Mouse (Mus musculus) myocyte (in vitro differentiated cells): ENCODE data around the gene 1700057G04Rik. TPM values are rescaled to one million over a fixed set of nuclear protein-coding genes. Genes with fewer than 3 reads are reported as not detected.

Experiments used
- H3K27me3 ChIP-seq: one replicate; pipeline ENCODE4 v1.6.1; 2011; ENCODE audit not compliant: control insufficient read depth, insufficient read depth, insufficient read length
- H3K36me3 ChIP-seq: one replicate; pipeline ENCODE4 v1.6.1; 2011; ENCODE audit not compliant: control insufficient read depth, insufficient read depth
- H3K4me2 ChIP-seq: one replicate; pipeline ENCODE4 v1.6.1; 2011; ENCODE audit warnings: low read depth, control low read depth
- H3K4me3 ChIP-seq: one replicate; pipeline ENCODE4 v1.5.1; 2011; ENCODE audit warnings: mild to moderate bottlenecking, control low read depth, moderate library complexity
- H3K79me2 ChIP-seq: one replicate; pipeline ENCODE4 v1.6.1; 2011; ENCODE audit not compliant: control insufficient read depth, insufficient read depth
- H3ac ChIP-seq: one replicate; pipeline ENCODE4 v1.6.1; 2011; ENCODE audit not compliant: control insufficient read depth, insufficient read length
- CEBPB ChIP-seq: IDR thresholded peaks from 2 replicates; pipeline ENCODE4 v1.6.1; 2011; ENCODE audit warnings: mild to moderate bottlenecking, moderate library complexity; ENCODE audit not compliant: poor library complexity, insufficient read depth, severe bottlenecking
- E2F4 ChIP-seq: IDR thresholded peaks from one replicate; pipeline ENCODE4 v1.6.1; 2011; ENCODE audit warnings: mild to moderate bottlenecking, control low read depth, moderate library complexity; ENCODE audit not compliant: insufficient read depth
- MAX ChIP-seq: IDR thresholded peaks from one replicate; pipeline ENCODE4 v1.6.1; 2011; ENCODE audit warnings: low read depth, mild to moderate bottlenecking, control low read depth
- MYOD1 ChIP-seq, 3 experiments: IDR thresholded peaks; one replicate each; pipeline ENCODE4 v1.6.1; 2011; ENCODE audit warnings: control low read depth in 2 of 3, low read depth in 2 of 3, mild to moderate bottlenecking in 2 of 3, moderate library complexity in 1 of 3; ENCODE audit not compliant: insufficient read length in 2 of 3, control insufficient read depth in 1 of 3
- MYOG ChIP-seq, 3 experiments: IDR thresholded peaks; one replicate each; pipeline ENCODE4 v1.6.1; 2011; ENCODE audit warnings: control low read depth in 2 of 3, low read depth in 2 of 3, mild to moderate bottlenecking in 2 of 3; ENCODE audit not compliant: insufficient read length in 2 of 3, control insufficient read depth in 1 of 3, insufficient read depth in 1 of 3
- POLR2A ChIP-seq: IDR thresholded peaks from one replicate; pipeline ENCODE4 v1.6.1; 2011; ENCODE audit warnings: low read depth, mild to moderate bottlenecking, control low read depth, moderate library complexity; ENCODE audit not compliant: insufficient read length
- POLR2AphosphoS2 ChIP-seq: IDR thresholded peaks from one replicate; pipeline ENCODE4 v1.6.1; 2011; ENCODE audit warnings: low read depth, control low read depth; ENCODE audit not compliant: insufficient read length
- REST ChIP-seq: IDR thresholded peaks from one replicate; pipeline ENCODE4 v1.6.1; 2011; ENCODE audit warnings: mild to moderate bottlenecking, control low read depth, moderate library complexity; ENCODE audit not compliant: insufficient read depth, insufficient read length
- SRF ChIP-seq: IDR thresholded peaks from one replicate; pipeline ENCODE4 v1.6.1; 2011; ENCODE audit warnings: low read depth; ENCODE audit not compliant: control insufficient read depth, insufficient read length
- TCF12 ChIP-seq: IDR thresholded peaks from one replicate; pipeline ENCODE4 v1.6.1; 2011; ENCODE audit warnings: mild to moderate bottlenecking, control low read depth; ENCODE audit not compliant: poor library complexity, insufficient read depth, severe bottlenecking
- TCF3 ChIP-seq: IDR thresholded peaks from one replicate; pipeline ENCODE4 v1.6.1; 2011; ENCODE audit warnings: low read depth, control low read depth; ENCODE audit not compliant: insufficient read length
- USF1 ChIP-seq: IDR thresholded peaks from one replicate; pipeline ENCODE4 v1.6.1; 2011; ENCODE audit warnings: low read depth, mild to moderate bottlenecking, control low read depth, moderate library complexity
- polyA plus RNA-seq: library from polyadenylated mRNA; unstranded; fragments of >200 nt; fragmentation: generic; extraction: Trizol; gene quantifications from one replicate; pipeline ENCODE4 v1.2.1, GENCODE M21; 2012; ENCODE audit warnings: missing spikeins

Gene 1700057G04Rik
- polyA plus RNA-seq, 1 experiment = 0.12 TPM

DNA sequence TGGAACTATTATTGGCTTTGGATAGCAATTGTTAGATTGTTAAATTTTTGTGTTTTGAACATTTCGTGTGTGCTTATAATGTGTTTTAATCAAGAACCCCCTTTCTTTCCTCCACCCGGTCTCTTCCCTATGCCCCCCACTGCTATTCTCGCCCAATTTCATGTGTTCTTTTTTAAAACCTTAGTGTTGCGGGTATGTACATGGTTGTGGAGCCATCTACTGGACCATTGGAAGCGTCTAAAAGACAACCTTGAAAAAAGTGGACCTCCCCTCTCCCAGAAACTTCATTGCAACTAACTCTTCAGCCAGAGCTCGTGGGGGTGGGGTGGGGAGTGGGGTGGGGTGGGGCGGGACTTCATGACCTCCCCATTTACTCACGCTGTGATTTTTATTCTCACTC is 66.2 kb downstream of the 1700057G04Rik start:
- Histone ChIP-seq H3ac (no peak overlapping the region), H3K79me2 (no peaks in the 10 kb centered on the region), H3K4me2 (peak overlapping the region; percentile 65), H3K36me3 (no peaks in the 10 kb centered on the region), H3K27me3 (no peaks in the 10 kb centered on the region), H3K4me3 (no peak overlapping the region)
- TF ChIP-seq CEBPB = no peak
- no peak for TF ChIP-seq USF1
- no peak for TF ChIP-seq MYOG (IDR thresholded peaks at IDR 0.05; ENCODE audit: control insufficient read depth in 1 of 3, insufficient read depth in 1 of 3, insufficient read length in 2 of 3, low read depth in 2 of 3)
- no peak for TF ChIP-seq POLR2AphosphoS2
- TF ChIP-seq E2F4 = no peak
- no peak for TF ChIP-seq POLR2A

DNA sequence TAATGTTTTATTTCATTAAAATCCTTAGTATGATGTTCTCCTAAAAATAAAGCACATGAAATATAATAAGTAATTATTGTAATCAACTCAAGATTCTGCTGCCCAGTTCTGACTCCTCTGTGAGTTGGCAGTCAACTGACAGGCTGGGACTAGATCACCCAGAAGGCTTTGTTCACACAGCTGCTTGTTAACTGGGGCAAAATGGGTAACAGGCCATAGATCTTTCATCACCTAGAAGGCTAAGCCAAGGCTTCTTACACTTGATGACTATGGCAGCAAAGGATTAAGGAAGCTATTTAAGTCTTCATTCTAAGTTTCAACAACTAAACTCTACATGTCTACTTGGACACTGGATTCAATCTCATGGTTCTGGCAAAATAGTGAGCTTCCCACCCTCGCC is 68.8 kb downstream of the 1700057G04Rik start:
- H3K79me2 ChIP-seq = no peaks in the 10 kb centered on the region
- peak overlapping the region; percentile 1 for H3K4me2 ChIP-seq
- TF ChIP-seq CEBPB (0 out of 2 replicates have a peak, but pooled peaks have one; percentile 29), E2F4 (no peak), MYOD1 (IDR thresholded peaks at IDR 0.05; ENCODE audit: control insufficient read depth in 1 of 3, insufficient read length in 2 of 3, low read depth in 2 of 3) (peak in 1 of 3 experiments; percentile 4)
- no peak overlapping the region for H3ac ChIP-seq
- H3K36me3 ChIP-seq = no peaks in the 10 kb centered on the region
- H3K27me3 ChIP-seq = no peaks in the 10 kb centered on the region
- no peak overlapping the region for H3K4me3 ChIP-seq

DNA sequence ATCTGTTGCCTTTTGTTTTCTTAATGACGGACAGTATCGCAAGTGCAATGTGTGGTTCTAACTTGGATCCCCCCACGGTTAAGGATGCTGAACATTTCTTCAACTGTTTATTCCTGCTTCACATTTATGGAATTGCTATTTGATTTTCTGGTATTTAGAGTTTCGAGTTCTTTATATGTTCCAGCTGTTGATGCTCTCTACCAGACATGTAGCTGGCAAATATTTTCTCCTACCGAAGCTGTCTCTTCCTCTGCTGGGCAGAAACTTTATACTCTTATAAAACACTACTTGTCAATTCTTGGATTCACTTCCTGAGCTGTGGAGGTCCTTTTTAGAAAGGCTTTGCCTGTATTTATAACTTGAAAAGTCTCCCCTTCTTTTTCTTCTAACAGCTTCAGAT is 70.1 kb downstream of the 1700057G04Rik start:
- Histone ChIP-seq H3K36me3 (no peaks in the 10 kb centered on the region), H3ac (no peak overlapping the region), H3K27me3 (no peaks in the 10 kb centered on the region), H3K4me2 (no peak overlapping the region), H3K4me3 (no peak overlapping the region), H3K79me2 (no peaks in the 10 kb centered on the region)
- TF ChIP-seq CEBPB = no peak
- no peak for TF ChIP-seq TCF3
- TF ChIP-seq MYOG (IDR thresholded peaks at IDR 0.05; ENCODE audit: control insufficient read depth in 1 of 3, insufficient read depth in 1 of 3, insufficient read length in 2 of 3, low read depth in 2 of 3) = no peak
- TF ChIP-seq MAX = no peak

DNA sequence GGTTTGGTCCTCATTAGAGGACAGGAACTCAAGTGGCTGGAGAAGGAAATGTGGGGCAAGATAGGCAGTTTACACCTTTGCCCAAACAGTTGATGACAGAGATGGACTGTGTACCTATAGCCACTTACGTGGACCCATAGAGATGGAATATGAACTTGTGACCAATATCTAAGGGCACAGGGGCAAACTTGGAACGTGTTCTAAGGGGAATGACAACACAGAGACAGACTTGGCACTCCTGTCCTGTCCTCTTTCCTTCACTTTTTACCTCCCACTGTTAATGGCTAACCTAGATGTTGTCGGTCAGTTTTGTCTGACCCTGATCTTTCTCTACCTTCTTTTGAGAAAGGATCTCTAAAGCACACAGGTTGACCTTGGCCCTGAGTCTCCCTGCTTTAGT is 74.2 kb downstream of the 1700057G04Rik start:
- Histone ChIP-seq H3K36me3 (no peaks in the 10 kb centered on the region), H3ac (no peak overlapping the region), H3K27me3 (no peaks in the 10 kb centered on the region), H3K4me3 (no peak overlapping the region), H3K4me2 (peak overlapping the region; percentile 57), H3K79me2 (no peaks in the 10 kb centered on the region)
- TF ChIP-seq REST (no peak), E2F4 (no peak), MAX (no peak), TCF3 (no peak)

GRCm38 (mm10) chr9:92384401-92384800 is 75.2 kb downstream of the 1700057G04Rik start:
- Histone ChIP-seq H3ac (no peak overlapping the region), H3K27me3 (no peaks in the 10 kb centered on the region), H3K79me2 (no peaks in the 10 kb centered on the region), H3K36me3 (no peaks in the 10 kb centered on the region), H3K4me3 (no peak overlapping the region), H3K4me2 (peak overlapping the region; percentile 18)
- TF ChIP-seq E2F4 (no peak), TCF12 (no peak), SRF (no peak), POLR2A (no peak), MYOD1 (IDR thresholded peaks at IDR 0.05; ENCODE audit: control insufficient read depth in 1 of 3, insufficient read length in 2 of 3, low read depth in 2 of 3) (no peak), CEBPB (no peak), REST (no peak), MYOG (IDR thresholded peaks at IDR 0.05; ENCODE audit: control insufficient read depth in 1 of 3, insufficient read depth in 1 of 3, insufficient read length in 2 of 3, low read depth in 2 of 3) (no peak), TCF3 (no peak), USF1 (no peak), MAX (no peak), POLR2AphosphoS2 (no peak)

- no peaks in the 10 kb centered on the region for H3K36me3 ChIP-seq
- no peaks in the 10 kb centered on the region for H3K79me2 ChIP-seq
- no peak for TF ChIP-seq MAX
- TF ChIP-seq MYOD1 (IDR thresholded peaks at IDR 0.05; ENCODE audit: control insufficient read depth in 1 of 3, insufficient read length in 2 of 3, low read depth in 2 of 3) = no peak
- no peak for TF ChIP-seq CEBPB
- TF ChIP-seq MYOG (IDR thresholded peaks at IDR 0.05; ENCODE audit: control insufficient read depth in 1 of 3, insufficient read depth in 1 of 3, insufficient read length in 2 of 3, low read depth in 2 of 3) = no peak
- TF ChIP-seq POLR2AphosphoS2 = no peak
- no peaks in the 10 kb centered on the region for H3K27me3 ChIP-seq
- H3K4me2 ChIP-seq = no peak overlapping the region
- no peak overlapping the region for H3ac ChIP-seq
- no peak overlapping the region for H3K4me3 ChIP-seq
Observed at GRCm38 (mm10) chr9:92385831-92386230, 76.7 kb downstream of the 1700057G04Rik start.
